Mouse (Mus musculus) liver, adult 2 months (tissue): ENCODE data around the gene Gfod1.

ENCODE experiments used
- CTCF ChIP-seq: fragments of 200-500 bp; IDR thresholded peaks from 2 replicates; pipeline ENCODE4 v1.5.1; 2011; ENCODE audit warnings: low read depth, low read length, control low read depth
- POLR2A ChIP-seq: fragments of 200-500 bp; IDR thresholded peaks from 2 replicates; pipeline ENCODE4 v1.6.1; 2011; ENCODE audit warnings: low read length, control low read depth; ENCODE audit not compliant: insufficient read depth; ENCODE audit errors: extremely low read depth

GRCm38 (mm10) chr13:43288026-43288425 lies 15.9 kb downstream of the Gfod1 start:
- no peak for TF ChIP-seq CTCF
- no peak for TF ChIP-seq POLR2A
